Mouse (Mus musculus): ENCODE measurements around the gene Map2k4.

DNA sequence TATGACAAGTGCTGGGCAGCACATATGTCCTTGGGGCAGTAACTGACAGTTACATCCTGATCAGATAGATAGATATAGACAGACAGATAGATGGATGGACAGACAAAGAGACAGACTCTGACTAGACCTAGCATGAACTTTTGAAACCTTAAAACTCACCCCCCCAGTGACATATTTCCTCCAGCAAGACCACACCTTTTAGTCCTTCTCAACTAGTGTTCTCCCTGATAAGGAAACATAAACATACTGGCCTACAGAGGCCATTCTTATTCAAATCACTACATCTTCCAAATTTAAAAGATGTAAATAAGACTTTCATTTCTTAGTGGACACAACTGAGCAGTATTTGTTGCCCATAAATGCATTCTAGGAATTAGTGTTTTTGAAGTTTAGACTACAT is 19.7 kb downstream of the Map2k4 start:
- TF ChIP-seq CTCF (IDR thresholded peaks at IDR 0.05; ENCODE audit: low read depth), result no peak
- TF ChIP-seq EP300 (IDR thresholded peaks at IDR 0.05; ENCODE audit: low read depth), result no peak
